Mouse (Mus musculus) effector memory CD4-positive, alpha-beta T cell, adult 5 months (primary cell): ENCODE results near the gene Nat8f6. TPM values are rescaled to one million over a fixed set of nuclear protein-coding genes. Genes with fewer than 3 reads are reported as not detected.

ENCODE experiments used
- polyA plus RNA-seq: library from polyadenylated mRNA; unstranded; fragments of 100-300 nt; shearing (Covaris generic); gene quantifications from one replicate; pipeline ENCODE4 v1.2.1, GENCODE M21; 2017

The Nat8f6 gene
- not detected for polyA plus RNA-seq

GRCm38 (mm10) chr6:85820837-85821236, at the start of gene Nat8f6, which contains the start of gene Nat8f5:
Gene Nat8f6 (minus strand): TSS chr6:85820954.
Gene Nat8f5 (minus strand): TSS chr6:85820972.

DNA sequence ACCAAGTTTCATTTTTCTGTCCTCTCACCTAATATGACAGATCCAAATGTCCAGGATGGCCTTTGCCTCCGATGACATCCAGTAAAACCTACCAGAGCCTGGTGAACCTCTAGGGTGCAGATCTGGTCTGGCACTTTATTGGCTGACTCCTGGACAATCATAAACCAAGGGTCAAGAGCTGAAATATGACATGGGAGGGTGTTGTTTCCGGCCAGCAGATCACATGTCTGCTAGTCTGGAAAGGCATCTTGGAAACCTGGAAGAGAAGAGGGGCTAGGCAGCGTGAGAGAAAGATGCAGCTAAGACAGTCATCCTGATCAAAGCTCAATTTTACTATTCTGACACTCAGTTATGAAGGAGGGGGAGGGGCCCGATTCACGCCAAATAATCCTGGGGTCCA, 48.3 kb upstream of the Nat8f6 start, which contains the start of gene Nat8f2:
Gene Nat8f2, minus strand, starts transcription at position 153 of the 400 bp plus-strand sequence.

DNA sequence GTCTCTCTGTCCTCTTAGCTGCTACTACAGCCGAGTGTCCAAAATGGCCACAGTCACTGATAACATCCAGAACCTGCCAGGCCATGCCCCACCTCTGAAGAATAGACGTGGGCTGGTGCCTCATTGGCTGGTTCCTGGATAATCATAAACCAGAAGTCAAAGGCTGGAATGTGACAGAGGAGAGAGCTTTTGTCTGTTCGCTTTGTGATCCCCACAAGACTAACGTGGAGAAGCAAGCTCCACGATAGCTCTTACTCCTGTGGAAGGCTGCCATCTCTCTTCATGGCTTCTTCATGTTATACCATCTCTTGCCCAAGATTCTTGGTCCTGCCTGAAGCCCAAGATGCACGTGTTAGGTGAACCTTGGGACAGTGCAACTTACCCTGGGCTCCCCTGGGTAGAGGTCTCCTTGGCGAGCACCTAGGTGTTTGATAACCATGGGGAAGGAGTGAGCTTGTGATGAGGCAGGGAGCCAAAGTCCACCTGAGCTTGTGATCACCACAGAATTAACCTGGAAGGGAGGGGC, 11.1 kb upstream of the Nat8f6 start, which contains the start of gene Nat8:
Gene Nat8, minus strand, starts transcription at position 287 of the 526 bp plus-strand sequence.

GRCm38 (mm10) chr6:85765532-85765931, 55.2 kb downstream of the Nat8f6 start, which contains the start of gene Nat8f3:
Gene Nat8f3 (minus strand): TSS chr6:85765754.

Other genes starting within 250 kb of the Nat8f6 start
- gene Alms1, start 233.4 kb downstream of the Nat8f6 start, polyA plus RNA-seq, result 1.6 TPM
- gene Nat8f7, start 107.7 kb downstream of the Nat8f6 start, polyA plus RNA-seq, result not detected
- not detected for gene Nat8f3, start 55.2 kb downstream of the Nat8f6 start, polyA plus RNA-seq
- not detected for gene Nat8f5, start within 50 bp of the Nat8f6 start, polyA plus RNA-seq
- not detected for gene Nat8, start 11.1 kb upstream of the Nat8f6 start, polyA plus RNA-seq
- gene Nat8f2, start 48.2 kb upstream of the Nat8f6 start, polyA plus RNA-seq, result not detected
- 1.9 TPM for gene Nat8f4, start 83.9 kb upstream of the Nat8f6 start, polyA plus RNA-seq
- 18.3 TPM for gene Tprkb, start 90.9 kb upstream of the Nat8f6 start, polyA plus RNA-seq
- gene Nat8f1, start 94.7 kb upstream of the Nat8f6 start, polyA plus RNA-seq, result 1.9 TPM
- gene Dusp11, start 140.7 kb upstream of the Nat8f6 start, polyA plus RNA-seq, result 215 TPM
- not detected for gene Figla, start 195.2 kb upstream of the Nat8f6 start, polyA plus RNA-seq
- not detected for gene Add2, start 207.7 kb upstream of the Nat8f6 start, polyA plus RNA-seq